Mouse (Mus musculus): Measurements from ENCODE around the gene Unc13b.

GRCm38 (mm10) chr4:43039609-43040008 lies 19.1 kb upstream of the Unc13b start:
- TF ChIP-seq POLR2A (IDR thresholded peaks at IDR 0.05; ENCODE audit: low read depth, low read length) (no peak), CTCF (conservative IDR thresholded peaks at IDR 0.05; ENCODE audit: insufficient read depth, insufficient read length, low read depth, low read length) (no peak)
